Mouse (Mus musculus) kidney, postnatal 36 days (tissue): ENCODE results near the gene Gm29094.

Source experiments
- DNase-seq, 2 experiments: peaks; one replicate each; pipeline ENCODE4 v3.0.0; 2021 to 2022; ENCODE audit warnings: mixed read lengths in 2 of 2

The Gm29094 gene

DNA sequence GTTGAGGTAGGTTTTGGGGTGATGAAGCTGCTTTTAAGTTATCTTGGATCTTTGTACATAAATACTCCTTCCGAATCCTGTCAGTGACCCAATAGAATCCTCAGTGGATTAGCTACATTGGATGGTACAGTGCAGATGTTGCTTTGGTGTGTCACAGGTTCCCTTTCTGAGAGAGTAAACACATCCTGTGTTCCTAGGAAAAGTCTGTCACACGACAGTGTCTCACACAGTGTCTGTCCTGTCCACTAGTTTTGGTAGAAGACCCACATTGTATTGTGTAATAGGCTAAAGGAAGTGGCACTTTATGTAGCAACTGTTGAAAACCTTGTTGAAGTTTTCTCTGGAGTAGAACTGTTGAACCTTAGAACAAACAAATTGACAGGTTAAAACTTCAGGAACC lies 54.2 kb downstream of the Gm29094 start:
- no peak for DNase-seq

DNA sequence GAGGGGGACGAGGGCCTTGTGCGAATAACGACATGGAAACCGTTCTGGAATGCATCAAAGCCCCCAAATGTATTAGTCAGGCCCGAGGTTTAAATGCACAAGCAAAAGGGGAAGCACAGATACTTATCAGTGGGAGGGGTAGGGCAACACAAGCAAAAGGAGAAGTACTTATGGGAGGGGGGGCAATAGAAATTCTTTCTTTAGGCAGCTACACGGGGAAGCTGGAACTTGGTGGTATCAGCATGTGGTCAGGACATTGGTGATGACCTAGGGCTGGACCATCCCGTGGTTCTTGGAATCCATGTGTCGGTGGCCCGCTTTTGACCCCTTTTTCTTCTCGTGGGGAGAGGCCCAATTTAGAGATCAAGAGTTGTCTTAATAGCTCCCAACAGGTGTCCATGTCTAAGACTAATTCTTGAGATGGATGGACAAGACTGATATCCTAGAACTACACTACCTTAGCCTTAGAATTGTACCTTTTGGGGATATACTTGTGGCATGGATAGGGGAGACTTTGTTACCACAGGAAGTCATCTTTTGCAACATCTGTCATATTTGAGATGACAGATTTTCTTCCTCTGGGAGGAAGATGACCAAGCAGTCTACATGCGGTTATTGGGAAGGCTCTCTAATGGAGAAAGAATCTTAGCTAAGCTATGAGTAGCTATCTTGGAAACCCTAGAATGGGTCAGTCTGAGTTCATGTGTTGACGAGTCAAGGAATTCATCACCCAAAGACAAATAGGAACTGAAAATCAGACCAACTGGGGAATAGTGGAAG lies 57.6 kb downstream of the Gm29094 start:
- no peak for DNase-seq

DNA sequence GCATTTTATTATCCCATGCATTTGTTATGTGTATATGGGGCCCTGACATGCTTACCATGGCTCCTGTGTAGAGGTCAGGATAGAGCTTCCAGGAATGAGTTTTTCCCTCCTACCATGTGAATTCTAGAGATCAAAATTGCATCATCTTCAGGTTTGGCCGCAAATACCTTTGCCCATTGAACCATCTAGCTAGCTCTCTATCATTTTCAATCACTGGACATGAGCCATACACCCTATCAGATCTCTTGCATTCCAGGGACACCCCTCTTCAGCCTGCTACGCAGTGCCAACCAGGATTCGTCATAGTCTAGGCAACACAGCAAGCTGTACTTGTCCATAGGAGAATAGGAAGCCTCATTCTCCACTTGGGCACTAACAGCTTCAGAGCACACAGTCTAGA lies 64.8 kb downstream of the Gm29094 start:
- DNase-seq = no peak

DNA sequence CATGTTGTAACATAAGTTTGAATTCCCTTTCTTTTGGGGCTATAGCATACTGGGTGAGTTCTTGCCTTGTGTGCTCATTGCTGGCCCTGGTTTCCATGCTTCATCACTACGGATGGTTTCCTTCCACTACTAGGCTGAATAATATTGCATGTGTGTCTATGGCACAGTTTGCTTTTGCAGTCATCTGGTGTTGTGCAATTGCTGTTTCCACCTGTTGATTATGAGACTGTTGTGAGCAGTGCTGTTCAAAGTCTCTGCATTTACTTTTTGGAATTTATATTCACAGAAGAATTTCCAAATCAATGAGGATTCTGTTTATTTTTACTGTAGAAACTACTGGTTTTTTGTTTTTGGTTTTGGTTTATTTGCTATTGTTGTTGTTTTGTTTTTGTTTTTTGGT lies 65.4 kb downstream of the Gm29094 start:
- DNase-seq = no peak
